Mouse (Mus musculus): ENCODE data around the gene Gm10638. TPM values are rescaled to one million over a fixed set of nuclear protein-coding genes. Genes with fewer than 3 reads are reported as not detected.
A peak's percentile ranks its signal among the peaks of the same experiment; 100 is the strongest.

Gene Gm10638
- polyA plus RNA-seq, 1 experiment from 2014 or later, result 6.3 TPM

- H3K36me3 ChIP-seq (ENCODE audit: control insufficient read depth, insufficient read depth, low read length), result no peaks in the 10 kb centered on the region
- ATAC-seq (ENCODE audit: low FRiP score) (peak; percentile 89), DNase-seq (ENCODE audit: low spot score) (peak; percentile 97)
- peak overlapping the region; percentile 98 for H3K27ac ChIP-seq (ENCODE audit: low read depth, low read length)
- under 1% methylated on average over 38 of the region's 70 CpGs for WGBS
- no peaks in the 10 kb centered on the region for H3K27me3 ChIP-seq (ENCODE audit: control insufficient read depth, insufficient read depth, low read length)
- H3K9ac ChIP-seq (ENCODE audit: low read depth, low read length), result peak overlapping the region; percentile 99
- H3K4me1 ChIP-seq (replicated peaks; ENCODE audit: control insufficient read depth, insufficient read depth, low read length), result no peaks in the 10 kb centered on the region
- H3K9me3 ChIP-seq (ENCODE audit: control insufficient read depth, low read length), result no peaks in the 10 kb centered on the region
- peak overlapping the region; percentile 92 for H3K4me3 ChIP-seq (ENCODE audit: low read depth, low read length)
- peak overlapping the region; percentile 69 for H3K4me2 ChIP-seq (replicated peaks; ENCODE audit: low read depth, low read length)
Measured at GRCm38 (mm10) chr8:86745935-86746441, 489 bp downstream of the Gm10638 start.

DNA sequence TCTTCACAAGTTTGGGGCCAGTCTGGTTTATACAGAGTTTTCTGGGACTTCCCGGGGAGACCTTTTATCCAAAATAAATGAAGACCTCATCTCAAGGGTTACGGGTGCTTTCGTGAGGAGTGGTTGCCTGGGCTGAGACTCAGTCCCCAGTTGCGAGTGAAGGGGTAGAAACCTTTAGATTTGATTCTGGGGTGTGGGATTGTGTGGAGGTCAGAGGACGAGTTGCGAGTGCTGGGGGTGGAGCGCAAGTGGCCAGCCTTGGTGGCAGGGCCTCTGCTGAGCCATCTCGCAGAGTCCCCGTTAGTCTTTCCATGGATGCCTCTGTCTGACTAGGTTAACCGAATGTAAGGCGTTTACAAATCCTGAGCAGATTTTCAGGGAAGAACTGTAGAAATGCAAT, 1.0 kb downstream of the Gm10638 start:
- no peaks in the 10 kb centered on the region for H3K4me1 ChIP-seq (replicated peaks; ENCODE audit: control insufficient read depth, insufficient read depth, low read length)
- peak overlapping the region; percentile 98; the same call in 1 of the 2 replicates for H3K27ac ChIP-seq (ENCODE audit: low read depth, low read length)
- H3K4me3 ChIP-seq (ENCODE audit: low read depth, low read length), result peak overlapping the region; percentile 92
- ATAC-seq (ENCODE audit: low FRiP score) (peak; percentile 18; the same call in 1 of the 2 replicates), DNase-seq (ENCODE audit: low spot score) (no peak)
- H3K27me3 ChIP-seq (ENCODE audit: control insufficient read depth, insufficient read depth, low read length), result no peaks in the 10 kb centered on the region
- 4% methylated on average over 11 of the region's 11 CpGs for WGBS
- peak overlapping the region; percentile 99 for H3K9ac ChIP-seq (ENCODE audit: low read depth, low read length)
- peak overlapping the region; percentile 69 for H3K4me2 ChIP-seq (replicated peaks; ENCODE audit: low read depth, low read length)
- no peaks in the 10 kb centered on the region for H3K9me3 ChIP-seq (ENCODE audit: control insufficient read depth, low read length)
- H3K36me3 ChIP-seq (ENCODE audit: control insufficient read depth, insufficient read depth, low read length), result no peaks in the 10 kb centered on the region

DNA sequence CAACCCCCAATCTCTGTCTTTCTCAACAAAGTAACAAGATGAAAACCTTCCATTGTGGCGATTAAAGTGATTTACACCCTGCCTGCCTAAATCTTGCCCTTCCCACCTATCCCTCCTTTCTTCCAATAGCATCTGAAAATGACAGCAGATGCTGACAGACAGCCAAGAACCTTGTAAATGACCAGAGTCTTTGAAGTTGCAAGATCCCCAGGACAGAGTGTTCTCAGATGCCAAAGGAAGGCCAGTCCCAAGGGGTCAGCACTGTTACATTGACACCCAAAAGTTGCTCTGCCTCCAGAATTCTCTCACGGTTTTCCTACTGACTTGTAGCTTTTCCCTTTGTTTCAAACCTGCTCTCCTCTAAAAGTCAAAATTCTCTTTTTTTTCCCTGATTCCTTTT, 4.3 kb downstream of the Gm10638 start:
- Histone ChIP-seq H3K27ac (ENCODE audit: low read depth, low read length) (no peak overlapping the region), H3K9me3 (ENCODE audit: control insufficient read depth, low read length) (no peaks in the 10 kb centered on the region), H3K4me3 (ENCODE audit: low read depth, low read length) (no peak overlapping the region), H3K27me3 (ENCODE audit: control insufficient read depth, insufficient read depth, low read length) (no peaks in the 10 kb centered on the region), H3K4me1 (replicated peaks; ENCODE audit: control insufficient read depth, insufficient read depth, low read length) (no peaks in the 10 kb centered on the region), H3K36me3 (ENCODE audit: control insufficient read depth, insufficient read depth, low read length) (no peaks in the 10 kb centered on the region), H3K9ac (ENCODE audit: low read depth, low read length) (no peak overlapping the region), H3K4me2 (replicated peaks; ENCODE audit: low read depth, low read length) (no peak overlapping the region)
- ATAC-seq (ENCODE audit: low FRiP score) (no peak), DNase-seq (ENCODE audit: low spot score) (no peak)
- 54% methylated on average over 2 of the region's 2 CpGs for WGBS

DNA sequence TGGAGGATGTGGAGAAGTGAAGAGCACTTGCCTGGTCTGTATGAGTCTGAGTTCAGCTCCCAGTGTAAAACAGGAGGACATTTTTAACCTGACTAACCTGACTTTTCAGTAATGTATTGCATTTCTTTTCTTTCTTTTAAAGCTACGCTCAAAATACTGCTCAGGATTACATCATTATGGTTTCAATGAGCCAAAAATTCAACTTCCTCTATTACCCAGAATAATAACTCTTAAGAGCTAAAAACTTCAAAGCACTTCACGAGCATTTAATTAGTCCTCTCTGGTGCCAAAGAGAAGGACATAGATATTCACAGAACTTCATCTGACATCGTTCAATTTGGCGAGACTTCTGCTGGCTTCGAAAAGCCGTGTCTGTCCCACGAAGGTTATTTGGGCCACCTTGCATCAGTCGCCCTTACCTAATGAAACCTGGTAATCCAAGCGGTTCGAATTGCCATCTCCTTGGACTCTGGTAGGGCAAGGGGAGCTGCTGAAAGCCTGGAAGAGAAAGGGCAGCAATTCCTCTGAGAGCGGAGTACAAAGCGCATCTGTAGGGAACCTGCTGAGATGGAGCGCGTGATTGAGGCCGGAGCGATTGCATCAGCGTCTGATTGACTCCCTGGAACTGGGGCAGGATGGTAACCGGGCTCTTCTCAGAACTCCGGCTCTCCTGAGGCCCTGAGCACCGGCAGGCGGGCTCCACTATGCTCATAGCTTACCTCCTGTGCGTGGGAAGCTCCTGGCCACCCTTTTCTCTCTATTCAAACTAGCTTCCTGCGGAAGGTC, 11.6 kb downstream of the Gm10638 start:
- Histone ChIP-seq H3K36me3 (ENCODE audit: control insufficient read depth, insufficient read depth, low read length) (no peaks in the 10 kb centered on the region), H3K4me2 (replicated peaks; ENCODE audit: low read depth, low read length) (peak overlapping the region; percentile 13; the same call in 1 of the 2 replicates), H3K4me3 (ENCODE audit: low read depth, low read length) (no peak overlapping the region), H3K9me3 (ENCODE audit: control insufficient read depth, low read length) (no peaks in the 10 kb centered on the region), H3K9ac (ENCODE audit: low read depth, low read length) (no peak overlapping the region), H3K27ac (ENCODE audit: low read depth, low read length) (no peak overlapping the region), H3K4me1 (replicated peaks; ENCODE audit: control insufficient read depth, insufficient read depth, low read length) (0 out of 2 replicates have a peak, but pooled peaks cover 2% of the 10 kb centered on the region), H3K27me3 (ENCODE audit: control insufficient read depth, insufficient read depth, low read length) (no peaks in the 10 kb centered on the region)
- ATAC-seq (ENCODE audit: low FRiP score), result no peak
- DNase-seq (ENCODE audit: low spot score), result peak; percentile 44
- 25% methylated on average over 23 of the region's 23 CpGs for WGBS

DNA sequence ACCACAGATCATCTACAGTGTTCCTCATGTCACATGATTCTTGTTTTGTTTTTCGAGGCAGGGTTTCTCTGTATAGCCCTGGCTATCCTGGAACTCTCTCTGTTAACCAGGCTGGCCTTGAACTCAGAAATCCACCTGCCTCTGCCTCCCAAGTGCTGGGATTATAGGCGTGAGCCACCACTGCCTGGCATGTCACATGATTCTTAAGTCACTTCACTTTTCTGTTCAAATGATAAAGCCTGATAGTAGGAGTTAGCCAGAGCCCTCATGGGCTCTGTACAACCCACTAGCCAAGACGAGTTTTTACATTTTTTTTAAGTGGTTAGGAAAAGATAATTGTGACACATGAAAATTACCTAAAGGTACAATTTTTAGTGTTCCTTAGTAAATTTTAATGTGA, 13.2 kb downstream of the Gm10638 start:
- Histone ChIP-seq H3K27me3 (ENCODE audit: control insufficient read depth, insufficient read depth, low read length) (no peaks in the 10 kb centered on the region), H3K4me1 (replicated peaks; ENCODE audit: control insufficient read depth, insufficient read depth, low read length) (0 out of 2 replicates have a peak, but pooled peaks cover 2% of the 10 kb centered on the region), H3K9me3 (ENCODE audit: control insufficient read depth, low read length) (no peaks in the 10 kb centered on the region), H3K36me3 (ENCODE audit: control insufficient read depth, insufficient read depth, low read length) (no peaks in the 10 kb centered on the region), H3K4me2 (replicated peaks; ENCODE audit: low read depth, low read length) (no peak overlapping the region), H3K4me3 (ENCODE audit: low read depth, low read length) (no peak overlapping the region), H3K9ac (ENCODE audit: low read depth, low read length) (no peak overlapping the region), H3K27ac (ENCODE audit: low read depth, low read length) (no peak overlapping the region)
- ATAC-seq (ENCODE audit: low FRiP score) (no peak), DNase-seq (ENCODE audit: low spot score) (no peak)
- WGBS, result 83% methylated on average over 3 of the region's 3 CpGs

GRCm38 (mm10) chr8:86759090-86759491, 13.6 kb downstream of the Gm10638 start:
- 69% methylated on average over 4 of the region's 4 CpGs for WGBS
- 0 out of 2 replicates have a peak, but pooled peaks cover 2% of the 10 kb centered on the region for H3K4me1 ChIP-seq (replicated peaks; ENCODE audit: control insufficient read depth, insufficient read depth, low read length)
- no peak overlapping the region for H3K9ac ChIP-seq (ENCODE audit: low read depth, low read length)
- H3K27me3 ChIP-seq (ENCODE audit: control insufficient read depth, insufficient read depth, low read length), result no peaks in the 10 kb centered on the region
- H3K4me3 ChIP-seq (ENCODE audit: low read depth, low read length), result no peak overlapping the region
- ATAC-seq (ENCODE audit: low FRiP score) (no peak), DNase-seq (ENCODE audit: low spot score) (no peak)
- no peak overlapping the region for H3K4me2 ChIP-seq (replicated peaks; ENCODE audit: low read depth, low read length)
- no peaks in the 10 kb centered on the region for H3K9me3 ChIP-seq (ENCODE audit: control insufficient read depth, low read length)
- H3K36me3 ChIP-seq (ENCODE audit: control insufficient read depth, insufficient read depth, low read length), result no peaks in the 10 kb centered on the region
- H3K27ac ChIP-seq (ENCODE audit: low read depth, low read length), result no peak overlapping the region

- WGBS, result 83% methylated on average over 6 of the region's 6 CpGs
- DNase-seq (ENCODE audit: low spot score), result no peak
- Histone ChIP-seq H3K9me3 (ENCODE audit: control insufficient read depth, low read length) (no peaks in the 10 kb centered on the region), H3K4me1 (replicated peaks; ENCODE audit: control insufficient read depth, insufficient read depth, low read length) (0 out of 2 replicates have a peak, but pooled peaks cover 2% of the 10 kb centered on the region), H3K27me3 (ENCODE audit: control insufficient read depth, insufficient read depth, low read length) (no peaks in the 10 kb centered on the region), H3K4me3 (ENCODE audit: low read depth, low read length) (no peak overlapping the region), H3K27ac (ENCODE audit: low read depth, low read length) (no peak overlapping the region), H3K36me3 (ENCODE audit: control insufficient read depth, insufficient read depth, low read length) (no peaks in the 10 kb centered on the region), H3K4me2 (replicated peaks; ENCODE audit: low read depth, low read length) (no peak overlapping the region), H3K9ac (ENCODE audit: low read depth, low read length) (no peak overlapping the region)
- ATAC-seq (ENCODE audit: low FRiP score), result no peak
Measured at GRCm38 (mm10) chr8:86760746-86761145, 15.2 kb downstream of the Gm10638 start.

DNA sequence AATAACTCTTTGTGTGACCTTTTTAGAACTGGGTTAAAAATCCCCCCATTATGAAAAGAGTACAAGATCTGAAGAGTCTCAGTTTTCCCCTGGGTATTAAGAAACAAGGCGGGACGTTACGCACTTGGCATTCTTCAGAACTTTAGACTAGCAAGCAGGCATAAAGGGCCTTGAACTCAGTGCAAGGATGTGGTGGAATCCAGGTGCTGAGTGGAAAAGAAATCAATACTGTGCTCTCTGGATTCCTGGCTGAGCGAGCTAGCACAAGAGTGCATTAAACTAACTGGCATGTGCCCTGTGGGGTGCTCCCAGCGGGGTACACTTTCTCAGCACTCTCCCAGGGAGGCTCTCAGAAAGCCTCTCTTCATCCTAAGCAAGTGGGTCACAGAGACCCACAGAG, 17.3 kb downstream of the Gm10638 start:
- 51% methylated on average over 5 of the region's 5 CpGs for WGBS

DNA sequence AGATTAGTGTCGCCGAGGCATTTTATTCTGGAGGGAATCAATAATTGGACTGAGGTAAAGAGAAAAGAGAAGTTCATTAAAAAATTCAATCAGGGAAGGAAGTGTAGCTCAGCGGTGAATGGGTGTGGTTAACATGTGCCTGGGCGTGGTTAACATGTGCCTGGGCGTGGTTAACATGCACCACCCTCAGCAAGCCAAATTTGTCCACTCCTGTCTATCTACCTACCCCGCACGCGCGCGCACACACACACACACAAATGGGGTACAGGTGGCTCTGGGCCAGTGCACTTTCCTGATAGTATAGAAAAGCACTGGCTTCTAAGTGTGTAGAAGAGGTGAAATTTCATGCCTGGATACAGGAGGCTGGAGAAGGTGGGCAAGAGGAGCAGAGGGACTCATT, 19.7 kb downstream of the Gm10638 start:
- H3K27me3 ChIP-seq (ENCODE audit: control insufficient read depth, insufficient read depth, low read length), result no peaks in the 10 kb centered on the region
- H3K4me1 ChIP-seq (replicated peaks; ENCODE audit: control insufficient read depth, insufficient read depth, low read length), result no peaks in the 10 kb centered on the region
- H3K9me3 ChIP-seq (ENCODE audit: control insufficient read depth, low read length), result no peaks in the 10 kb centered on the region
- H3K9ac ChIP-seq (ENCODE audit: low read depth, low read length), result no peak overlapping the region
- H3K4me3 ChIP-seq (ENCODE audit: low read depth, low read length), result no peak overlapping the region
- no peak for ATAC-seq (ENCODE audit: low FRiP score)
- WGBS, result 91% methylated on average over 10 of the region's 10 CpGs
- H3K4me2 ChIP-seq (replicated peaks; ENCODE audit: low read depth, low read length), result no peak overlapping the region
- H3K27ac ChIP-seq (ENCODE audit: low read depth, low read length), result no peak overlapping the region
- DNase-seq (ENCODE audit: low spot score), result no peak
- H3K36me3 ChIP-seq (ENCODE audit: control insufficient read depth, insufficient read depth, low read length), result no peaks in the 10 kb centered on the region

More for the DNA sequence above, 17.3 kb downstream of the Gm10638 start:
- DNase-seq (ENCODE audit: low spot score) (no peak), ATAC-seq (ENCODE audit: low FRiP score) (no peak)
- no peak overlapping the region for H3K4me3 ChIP-seq (ENCODE audit: low read depth, low read length)
- no peak overlapping the region for H3K9ac ChIP-seq (ENCODE audit: low read depth, low read length)
- H3K36me3 ChIP-seq (ENCODE audit: control insufficient read depth, insufficient read depth, low read length), result no peaks in the 10 kb centered on the region
- H3K4me2 ChIP-seq (replicated peaks; ENCODE audit: low read depth, low read length), result no peak overlapping the region
- no peaks in the 10 kb centered on the region for H3K4me1 ChIP-seq (replicated peaks; ENCODE audit: control insufficient read depth, insufficient read depth, low read length)
- H3K27me3 ChIP-seq (ENCODE audit: control insufficient read depth, insufficient read depth, low read length), result no peaks in the 10 kb centered on the region
- no peaks in the 10 kb centered on the region for H3K9me3 ChIP-seq (ENCODE audit: control insufficient read depth, low read length)
- no peak overlapping the region for H3K27ac ChIP-seq (ENCODE audit: low read depth, low read length)
